Mouse (Mus musculus) forebrain, postnatal 0 days (tissue): ENCODE results near the gene Hcfc1. TPM values are rescaled to one million over a fixed set of nuclear protein-coding genes. Genes with fewer than 3 reads are reported as not detected.

Source experiments
- ATAC-seq: fragments of 200-750 bp; cut with Nextera tagmentation; 2 replicates; pipeline ENCODE4 v1.8.0; 2017; ENCODE audit warnings: mild to moderate bottlenecking, moderate library complexity
- DNase-seq: peaks from one replicate; pipeline ENCODE4 v3.0.0-alpha.2; 2015
- H3K27ac ChIP-seq: fragments of 300-500 bp; sonication (generic); 2 replicates; pipeline ENCODE4 v1.5.1; 2014; ENCODE audit warnings: low read depth, mild to moderate bottlenecking, antibody characterized with exemption, low read length, moderate library complexity, mixed read lengths
- H3K27me3 ChIP-seq: fragments of 300-500 bp; sonication (generic); 2 replicates; pipeline ENCODE4 v1.6.1; 2014; ENCODE audit warnings: mild to moderate bottlenecking, low read length, mixed read lengths; ENCODE audit not compliant: insufficient read depth
- H3K36me3 ChIP-seq: fragments of 300-500 bp; sonication (generic); 2 replicates; pipeline ENCODE4 v1.6.1; 2014; ENCODE audit warnings: mild to moderate bottlenecking, moderate library complexity; ENCODE audit not compliant: insufficient read depth
- H3K4me1 ChIP-seq: fragments of 300-500 bp; sonication (generic); 2 replicates; pipeline ENCODE4 v1.6.1; 2014; ENCODE audit warnings: antibody characterized with exemption; ENCODE audit not compliant: insufficient read depth
- H3K4me2 ChIP-seq: fragments of 300-500 bp; sonication (generic); 2 replicates; pipeline ENCODE4 v1.6.1; 2014; ENCODE audit warnings: low read depth, mild to moderate bottlenecking, moderate library complexity
- H3K4me3 ChIP-seq: fragments of 300-500 bp; sonication (generic); 2 replicates; pipeline ENCODE4 v1.5.1; 2014; ENCODE audit warnings: low read depth, low read length, mixed read lengths
- H3K9ac ChIP-seq: fragments of 300-500 bp; sonication (generic); 2 replicates; pipeline ENCODE4 v1.6.1; 2014; ENCODE audit warnings: mild to moderate bottlenecking
- H3K9me3 ChIP-seq: fragments of 300-500 bp; sonication (generic); 2 replicates; pipeline ENCODE4 v1.6.1; 2016; ENCODE audit warnings: low read length
- CTCF ChIP-seq: sonication (generic); IDR thresholded peaks from 2 replicates; pipeline ENCODE4 v1.5.1; 2016; ENCODE audit warnings: antibody characterized with exemption, control low read depth, low read depth
- WGBS: fragments of 180-500 bp; shearing (Covaris S2); extraction: QIAGEN DNeasy Blood & Tissue Kit; methylation state at CpG from one replicate; pipeline ENCODE4 v1.1.7; 2014; 5-methylcytosine and 5-hydroxymethylcytosine counted together
- polyA plus RNA-seq: library from polyadenylated mRNA; unstranded; fragments of >200 nt; fragmentation: Nextera tagmentation; extraction: Ambion mirVana; gene quantifications from 2 replicates; pipeline ENCODE4 v1.2.1, GENCODE M21; 2015
- total RNA-seq: library from RNA; depleted of rRNA; stranded (reverse); fragments of >200 nt; gene quantifications from 2 replicates; pipeline ENCODE4 v1.2.3, GENCODE M21; 2014

Gene Hcfc1
- total and polyA plus RNA-seq, 2 experiments from 2014 or later: 30.8 to 102 TPM

- H3K9ac ChIP-seq: no peak overlapping the region
- 0 out of 2 replicates have a peak overlapping the region, but pooled peaks have one; percentile 13 for H3K4me2 ChIP-seq
- no peak overlapping the region for H3K4me3 ChIP-seq
- 21% methylated on average over 8 of the region's 8 CpGs for WGBS
- DNase-seq: peak; percentile 78
- no peak for TF ChIP-seq CTCF
- H3K27ac ChIP-seq: peak overlapping the region; percentile 67
- H3K9me3 ChIP-seq: no peaks in the 10 kb centered on the region
- no peaks in the 10 kb centered on the region for H3K36me3 ChIP-seq
- no peaks in the 10 kb centered on the region for H3K27me3 ChIP-seq
- peak; percentile 97 for ATAC-seq
- no peaks in the 10 kb centered on the region for H3K4me1 ChIP-seq
Observed at GRCm38 (mm10) chrX:73998911-73999869, 33.0 kb upstream of the Hcfc1 start.

- TF ChIP-seq CTCF: no peak
- Histone ChIP-seq H3K4me3 (no peak overlapping the region), H3K9me3 (no peaks in the 10 kb centered on the region), H3K27me3 (no peaks in the 10 kb centered on the region), H3K27ac (no peak overlapping the region), H3K9ac (no peak overlapping the region), H3K4me1 (no peaks in the 10 kb centered on the region), H3K36me3 (no peaks in the 10 kb centered on the region), H3K4me2 (no peak overlapping the region)
- 71% methylated on average over 1 of the region's 1 CpGs for WGBS
- DNase-seq (no peak), ATAC-seq (no peak)
Observed at GRCm38 (mm10) chrX:73977783-73978182, 11.6 kb upstream of the Hcfc1 start.

DNA sequence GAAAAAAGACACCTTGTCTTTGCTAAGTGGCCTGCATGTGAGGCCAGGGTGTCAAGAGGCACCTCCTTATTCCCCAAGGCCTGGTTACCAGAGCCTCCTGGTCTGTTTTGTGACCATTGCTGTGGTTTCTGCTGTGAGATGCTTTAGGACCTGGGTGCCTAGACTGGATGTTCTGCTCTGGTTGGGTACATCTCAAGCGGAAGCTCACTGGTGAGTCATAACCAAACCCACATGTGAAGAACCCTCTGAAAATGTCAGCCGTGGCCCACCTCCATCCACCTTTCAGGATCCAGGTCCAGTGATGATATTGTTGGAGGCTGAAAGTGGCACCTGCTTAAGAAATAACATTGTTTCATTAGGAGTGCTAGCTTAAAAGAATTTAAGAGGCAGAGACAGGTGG is 10.1 kb upstream of the Hcfc1 start:
- TF ChIP-seq CTCF: no peak
- H3K4me1 ChIP-seq: no peaks in the 10 kb centered on the region
- H3K9ac ChIP-seq: no peak overlapping the region
- no peak overlapping the region for H3K27ac ChIP-seq
- 97% methylated on average over 2 of the region's 2 CpGs for WGBS
- no peak overlapping the region for H3K4me2 ChIP-seq
- no peaks in the 10 kb centered on the region for H3K9me3 ChIP-seq
- ATAC-seq (no peak), DNase-seq (no peak)
- no peaks in the 10 kb centered on the region for H3K27me3 ChIP-seq
- H3K36me3 ChIP-seq: no peaks in the 10 kb centered on the region
- no peak overlapping the region for H3K4me3 ChIP-seq

- DNase-seq (no peak), ATAC-seq (no peak)
- no peak overlapping the region for H3K9ac ChIP-seq
- no peak overlapping the region for H3K27ac ChIP-seq
- H3K4me2 ChIP-seq: no peak overlapping the region
- H3K36me3 ChIP-seq: no peaks in the 10 kb centered on the region
- no peaks in the 10 kb centered on the region for H3K4me1 ChIP-seq
- no peaks in the 10 kb centered on the region for H3K9me3 ChIP-seq
- no peak for TF ChIP-seq CTCF
- H3K4me3 ChIP-seq: no peak overlapping the region
- WGBS: 81% methylated on average over 4 of the region's 4 CpGs
- H3K27me3 ChIP-seq: no peaks in the 10 kb centered on the region
Observed at GRCm38 (mm10) chrX:73972774-73973173, 6.6 kb upstream of the Hcfc1 start.

DNA sequence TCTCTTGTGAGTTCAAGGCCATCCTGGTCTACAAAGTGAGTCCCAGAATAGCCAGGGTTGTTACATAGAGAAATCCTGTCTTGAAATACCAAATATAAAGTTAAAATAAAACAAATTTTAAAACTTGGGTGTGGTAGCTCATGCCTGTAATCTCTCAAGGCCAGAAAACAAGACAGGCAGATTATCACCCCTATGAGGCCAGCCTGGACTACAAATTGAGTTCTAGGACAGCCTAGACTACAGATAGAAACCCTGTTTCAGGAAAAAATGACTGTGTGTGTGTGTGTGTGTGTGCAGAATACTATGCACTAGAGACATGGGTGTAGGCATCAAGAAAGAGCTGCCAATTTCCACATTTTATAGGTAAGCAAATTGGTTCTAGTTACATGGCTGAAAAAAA is 4.6 kb upstream of the Hcfc1 start:
- DNase-seq (no peak), ATAC-seq (no peak)
- no peak overlapping the region for H3K27ac ChIP-seq
- H3K36me3 ChIP-seq: no peaks in the 10 kb centered on the region
- no peak overlapping the region for H3K4me2 ChIP-seq
- no peaks in the 10 kb centered on the region for H3K4me1 ChIP-seq
- no peak overlapping the region for H3K9ac ChIP-seq
- H3K27me3 ChIP-seq: no peaks in the 10 kb centered on the region
- no peak for TF ChIP-seq CTCF
- no peaks in the 10 kb centered on the region for H3K9me3 ChIP-seq
- no peak overlapping the region for H3K4me3 ChIP-seq

DNA sequence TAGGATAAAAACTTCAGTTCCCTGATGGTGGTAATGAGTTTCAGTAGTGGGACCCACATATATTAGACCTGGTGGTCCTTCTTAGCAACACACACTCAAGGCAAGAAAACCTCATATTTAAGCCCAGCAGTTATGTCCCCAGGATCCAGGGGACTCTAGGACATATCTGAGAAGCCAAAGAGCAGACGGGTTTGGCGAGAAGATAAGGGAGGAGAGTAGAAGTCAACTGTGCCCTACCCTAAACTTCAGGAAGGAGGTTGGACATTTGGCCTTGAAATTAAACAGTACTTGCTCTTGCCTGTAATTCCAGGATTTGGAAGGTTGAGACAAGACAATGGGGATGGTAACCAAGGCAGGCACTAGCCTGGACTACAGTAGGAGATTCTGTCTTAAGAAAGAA is 3.6 kb upstream of the Hcfc1 start:
- 96% methylated on average over 2 of the region's 2 CpGs for WGBS
- no peaks in the 10 kb centered on the region for H3K36me3 ChIP-seq
- no peaks in the 10 kb centered on the region for H3K4me1 ChIP-seq
- H3K27ac ChIP-seq: no peak overlapping the region
- TF ChIP-seq CTCF: no peak
- H3K9ac ChIP-seq: no peak overlapping the region
- no peaks in the 10 kb centered on the region for H3K27me3 ChIP-seq
- no peaks in the 10 kb centered on the region for H3K9me3 ChIP-seq
- DNase-seq (no peak), ATAC-seq (no peak)
- no peak overlapping the region for H3K4me2 ChIP-seq
- H3K4me3 ChIP-seq: no peak overlapping the region

- DNase-seq: no peak
- no peak overlapping the region for H3K4me3 ChIP-seq
- WGBS: 73% methylated on average over 1 of the region's 1 CpGs
- no peaks in the 10 kb centered on the region for H3K36me3 ChIP-seq
- no peaks in the 10 kb centered on the region for H3K27me3 ChIP-seq
- no peak overlapping the region for H3K9ac ChIP-seq
- no peak for ATAC-seq
- H3K4me2 ChIP-seq: no peak overlapping the region
- no peaks in the 10 kb centered on the region for H3K9me3 ChIP-seq
- TF ChIP-seq CTCF: no peak
- H3K27ac ChIP-seq: no peak overlapping the region
- H3K4me1 ChIP-seq: no peaks in the 10 kb centered on the region
Observed at GRCm38 (mm10) chrX:73969167-73969566, 3.0 kb upstream of the Hcfc1 start.
